Comparison of ENCODE assay signal across 21 mouse cellular contexts in the genomic region with DNA sequence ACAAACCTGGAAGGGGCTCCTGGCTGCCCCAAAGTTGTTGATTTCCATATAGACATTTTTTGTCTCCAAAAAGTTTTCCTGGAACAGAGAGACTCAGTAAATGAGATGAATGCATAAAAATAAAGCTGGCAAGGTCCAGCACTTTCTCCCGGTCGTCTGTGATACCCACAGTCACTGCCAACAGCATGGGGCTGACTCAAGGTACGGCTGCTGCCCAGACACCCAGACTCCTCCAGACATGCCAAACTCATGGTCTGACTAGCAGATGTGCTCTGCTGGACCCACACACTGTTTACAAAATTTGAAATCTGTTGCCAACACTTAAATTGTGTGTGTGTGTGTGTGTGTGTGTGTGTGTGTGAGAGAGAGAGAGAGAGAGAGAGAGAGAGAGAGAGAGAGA. TPM values are rescaled to one million over a fixed set of nuclear protein-coding genes. Genes with fewer than 3 reads are reported as not detected.
A peak's percentile ranks its signal among the peaks of the same experiment; 100 is the strongest.
DNase-seq lines count a peak whose midpoint lies in the region; ATAC-seq and TF ChIP-seq lines count a peak whose summit lies in the region.
"Had no signal": no experiment of that assay in that cellular context is flagged by ENCODE, and none has a peak within 500 bp of the region (broad histone marks: within the 10 kb centered on the region; RNA-seq: fewer than 3 reads in every experiment).

No protein-coding gene starts in this region.

- no peak for TF ChIP-seq CTCF in layer of hippocampus, adult 2 months (conservative IDR thresholded peaks at IDR 0.05)

- DNase-seq in cerebellum, postnatal 14 days = peak; percentile 21 to 29
- no peak for DNase-seq in cerebellum, postnatal 4 days (ENCODE audit: low spot score in 2 of 2)
- DNase-seq in heart, postnatal 10 days = peak; percentile 12 to 24
- DNase-seq in 3134 (ENCODE audit: extremely low read depth, insufficient read length, low spot score) (peak; percentile 28), NIH3T3 (ENCODE audit: low read depth) (peak; percentile 50)
- no peak for DNase-seq in layer of hippocampus, adult 2 months (ENCODE audit: low spot score in 2 of 2)
- DNase-seq in thymus, adult 18-20 months = no peak
- DNase-seq: cerebellum, adult 18-20 months; kidney, adult 11 months; kidney, postnatal 10 days; lung, postnatal 10 days; thymus, postnatal 4 days had no signal

- intact Hi-C loops in heart, postnatal 10 days (cut with DNase I) = no loop called here

- peaks cover 3% of the 10 kb centered on the region; the same call in 1 of the 2 replicates for H3K4me1 ChIP-seq in heart, embryonic 11.5 days (ENCODE audit: control insufficient read depth, insufficient read depth, low read length)
- H3K4me1 ChIP-seq: forebrain, embryonic 12.5 days had no signal

- H3K4me2 ChIP-seq in heart, embryonic 11.5 days = no peak overlapping the region
- H3K4me2 ChIP-seq: forebrain, embryonic 12.5 days; limb, embryonic 13.5 days; liver, embryonic 15.5 days had no signal

- H3K4me3 ChIP-seq in heart, embryonic 11.5 days (ENCODE audit: low read depth, low read length) = no peak overlapping the region
- H3K4me3 ChIP-seq in layer of hippocampus, adult 2 months = no peak overlapping the region
- H3K4me3 ChIP-seq: forebrain, embryonic 12.5 days; limb, embryonic 13.5 days; liver, embryonic 15.5 days; megakaryocyte, embryonic 14.5 days had no signal

- H3K27ac ChIP-seq in heart, embryonic 11.5 days (ENCODE audit: low read depth, low read length) = no peak overlapping the region
- H3K27ac ChIP-seq in layer of hippocampus, adult 2 months = no peak overlapping the region
- H3K27ac ChIP-seq: forebrain, embryonic 12.5 days; limb, embryonic 13.5 days; liver, embryonic 15.5 days had no signal

- no peaks in the 10 kb centered on the region for H3K9me3 ChIP-seq in heart, embryonic 11.5 days (replicated peaks; ENCODE audit: control insufficient read depth, low read length)
- H3K9me3 ChIP-seq: forebrain, embryonic 12.5 days; G1E; limb, embryonic 13.5 days; liver, embryonic 15.5 days; megakaryocyte, embryonic 14.5 days had no signal

- H3K27me3 ChIP-seq in heart, embryonic 11.5 days (ENCODE audit: control insufficient read depth, insufficient read depth, low read length) = no peaks in the 10 kb centered on the region
- H3K27me3 ChIP-seq: forebrain, embryonic 12.5 days; limb, embryonic 13.5 days; liver, embryonic 15.5 days; megakaryocyte, embryonic 14.5 days had no signal

- WGBS in heart, embryonic 11.5 days (ENCODE audit: insufficient replicate concordance) = 78% methylated on average over 3 of the region's 3 CpGs

- H3K9ac ChIP-seq in heart, embryonic 11.5 days (ENCODE audit: low read depth, low read length) = no peak overlapping the region
- H3K9ac ChIP-seq: forebrain, embryonic 12.5 days; limb, embryonic 13.5 days; liver, embryonic 15.5 days had no signal

- ATAC-seq in heart, embryonic 11.5 days (replicated peaks; ENCODE audit: insufficient number of reproducible peaks, low FRiP score, low TSS enrichment) = no peak
- ATAC-seq: CD4-positive, CD25-positive, alpha-beta regulatory T cell, adult 4 months; hindbrain, embryonic 16.5 days; midbrain, embryonic 16.5 days had no signal

- H3K36me3 ChIP-seq in heart, embryonic 11.5 days (ENCODE audit: control insufficient read depth, insufficient read depth, low read length) = no peaks in the 10 kb centered on the region
- H3K36me3 ChIP-seq: forebrain, embryonic 12.5 days; limb, embryonic 13.5 days; liver, embryonic 15.5 days had no signal

RNA-seq across cellular contexts. Expression of a gene that starts 14.4 kb away (rescaled TPM):
- total RNA-seq in heart, postnatal 10 days (2021) = 10 to 100 TPM; 69.2 to 73.6 TPM
- polyA plus RNA-seq in heart, embryonic 11.5 days (2014; fragmentation: Nextera tagmentation; extraction: Ambion mirVana) = 34.5 and 34.7 TPM in 2 replicates
- 10 to 100 TPM; 32.9 to 36.3 TPM for total RNA-seq in layer of hippocampus, adult 2 months (2021)

Comparison
In these comparisons a context has a peak if more than half of its experiments do, and no peak if none do; other contexts are left out.
1. DNase-seq: peak in cerebellum, postnatal 14 days (2 of 2), heart, postnatal 10 days (2 of 2), 3134 (single experiment) and NIH3T3 (single experiment); none in cerebellum, postnatal 4 days (0 of 2), layer of hippocampus, adult 2 months (0 of 2) and thymus, adult 18-20 months (0 of 2).